Mouse (Mus musculus) c-Kit-positive CD71-positive TER-119-negative erythroid progenitor cells, embryonic 14.5 days (primary cell): ENCODE data around the gene Sept11.

Experiments used
- DNase-seq: peaks from one replicate; pipeline ENCODE4 v3.0.0-alpha.2; 2013; ENCODE audit warnings: low read depth

Gene Sept11

DNA sequence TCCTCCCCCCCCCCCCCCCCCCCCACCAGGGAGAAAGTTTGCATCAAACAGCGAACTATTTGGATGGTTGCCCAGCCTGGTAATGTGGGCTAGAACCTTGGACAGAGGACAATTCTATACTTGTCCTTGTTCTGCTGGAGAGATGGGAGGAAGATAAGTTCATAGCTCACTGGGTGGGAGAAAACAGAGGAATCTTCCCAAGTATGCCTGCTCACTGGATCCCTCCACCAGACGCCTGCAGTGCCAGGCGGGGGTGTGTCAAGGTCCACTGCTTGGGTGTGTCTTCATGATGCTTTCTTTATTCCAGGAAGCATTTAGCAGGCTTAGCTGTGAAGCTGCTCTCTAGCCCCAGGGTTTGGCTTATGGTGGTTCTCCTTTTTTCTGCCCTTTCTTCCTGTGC lies 34.5 kb downstream of the Sept11 start:
- DNase-seq: no peak

DNA sequence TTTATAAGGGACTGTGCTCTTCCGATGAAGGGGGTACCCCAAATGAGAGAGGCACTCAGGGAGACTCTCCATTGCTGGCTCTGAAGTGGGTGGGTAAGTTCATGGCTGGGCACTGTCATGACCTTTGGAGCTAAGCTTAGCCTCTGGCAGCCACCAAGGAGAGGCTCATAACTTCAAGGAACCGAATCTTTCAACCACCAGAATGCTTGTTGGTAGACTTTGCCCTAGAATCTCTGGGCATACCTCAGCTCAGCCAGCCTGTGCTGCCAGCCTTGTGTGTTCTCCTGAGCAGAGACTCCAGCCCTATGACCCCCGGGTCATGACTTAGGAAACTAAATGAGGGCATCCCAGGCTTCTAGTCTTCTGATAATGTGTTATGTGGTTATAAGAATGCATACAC lies 35.5 kb downstream of the Sept11 start:
- DNase-seq: no peak

DNA sequence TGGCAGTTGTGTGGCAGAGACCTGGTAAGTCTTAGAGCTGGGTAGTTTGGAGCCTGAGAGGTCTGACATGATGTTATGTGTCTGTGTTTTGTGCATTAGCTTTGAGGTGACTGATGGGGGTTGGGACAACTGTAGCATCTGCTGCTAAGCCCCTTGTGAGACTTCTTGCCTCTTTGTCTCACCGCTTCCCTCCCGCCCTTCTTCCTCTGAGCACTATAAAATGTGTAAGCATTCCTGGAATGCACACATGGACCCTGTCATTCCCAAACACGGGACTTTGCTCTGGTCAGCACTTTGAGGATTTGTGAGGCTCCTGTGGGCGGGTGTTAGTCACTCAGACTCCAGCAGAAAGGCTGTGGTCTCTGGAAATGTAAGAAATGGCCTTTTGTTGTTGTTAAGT lies 36.7 kb downstream of the Sept11 start:
- no peak for DNase-seq

DNA sequence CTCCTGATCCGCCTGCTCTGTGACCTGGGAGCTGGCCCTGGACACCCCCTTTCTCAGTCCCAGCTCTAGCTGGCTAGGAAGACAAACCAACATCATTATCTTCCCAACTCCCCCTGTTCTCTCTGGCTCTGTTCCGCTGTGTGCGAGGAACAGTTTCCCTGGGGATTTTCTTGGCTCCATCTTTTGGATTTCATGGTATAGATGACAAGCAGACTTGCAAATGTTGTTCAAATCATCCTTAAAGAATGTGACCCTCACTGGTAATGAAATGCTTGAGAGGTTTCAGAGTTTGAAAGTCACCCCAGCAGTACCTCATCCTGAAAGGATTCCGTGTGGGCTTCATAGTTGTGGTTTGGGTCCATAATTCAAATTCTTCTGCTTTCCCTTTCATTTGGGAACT lies 38.2 kb downstream of the Sept11 start:
- DNase-seq: no peak

DNA sequence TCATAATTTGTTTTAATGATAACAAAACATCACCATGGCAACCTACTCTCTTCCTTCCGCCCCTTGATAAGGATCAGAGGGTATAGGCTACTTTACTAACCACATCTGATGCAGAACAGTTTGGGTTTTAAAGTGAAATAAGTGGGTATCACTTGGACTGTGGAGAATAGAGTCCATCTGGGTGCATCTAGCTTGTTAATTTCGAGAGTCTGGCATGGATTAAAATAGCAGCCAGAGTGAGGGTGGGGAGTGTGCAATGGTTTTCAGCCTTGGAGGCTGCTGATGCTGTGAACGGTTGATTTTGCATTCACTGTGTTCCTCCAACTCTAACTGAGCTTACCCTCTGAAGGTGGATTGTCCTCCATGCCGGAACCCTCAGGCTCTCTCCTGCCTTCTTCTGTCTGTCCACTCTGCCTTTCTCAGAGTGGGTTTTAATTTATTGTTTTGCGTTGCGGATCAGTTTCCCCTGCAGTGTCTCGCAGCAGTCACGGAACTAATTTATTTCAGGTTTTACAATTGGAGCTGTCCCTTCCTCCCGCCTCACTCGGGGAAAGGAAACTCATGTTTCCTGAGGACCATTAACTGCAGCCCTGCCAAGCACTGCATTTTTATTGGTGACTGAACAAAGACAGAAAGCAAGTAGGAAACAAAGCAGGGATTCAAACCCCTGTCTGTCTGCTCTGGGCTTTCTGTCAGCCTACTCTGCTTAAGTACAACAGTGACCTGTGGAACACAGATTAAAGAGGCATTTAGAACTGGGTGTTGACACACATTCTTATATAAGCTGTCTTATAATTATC lies 40.4 kb downstream of the Sept11 start:
- no peak for DNase-seq

DNA sequence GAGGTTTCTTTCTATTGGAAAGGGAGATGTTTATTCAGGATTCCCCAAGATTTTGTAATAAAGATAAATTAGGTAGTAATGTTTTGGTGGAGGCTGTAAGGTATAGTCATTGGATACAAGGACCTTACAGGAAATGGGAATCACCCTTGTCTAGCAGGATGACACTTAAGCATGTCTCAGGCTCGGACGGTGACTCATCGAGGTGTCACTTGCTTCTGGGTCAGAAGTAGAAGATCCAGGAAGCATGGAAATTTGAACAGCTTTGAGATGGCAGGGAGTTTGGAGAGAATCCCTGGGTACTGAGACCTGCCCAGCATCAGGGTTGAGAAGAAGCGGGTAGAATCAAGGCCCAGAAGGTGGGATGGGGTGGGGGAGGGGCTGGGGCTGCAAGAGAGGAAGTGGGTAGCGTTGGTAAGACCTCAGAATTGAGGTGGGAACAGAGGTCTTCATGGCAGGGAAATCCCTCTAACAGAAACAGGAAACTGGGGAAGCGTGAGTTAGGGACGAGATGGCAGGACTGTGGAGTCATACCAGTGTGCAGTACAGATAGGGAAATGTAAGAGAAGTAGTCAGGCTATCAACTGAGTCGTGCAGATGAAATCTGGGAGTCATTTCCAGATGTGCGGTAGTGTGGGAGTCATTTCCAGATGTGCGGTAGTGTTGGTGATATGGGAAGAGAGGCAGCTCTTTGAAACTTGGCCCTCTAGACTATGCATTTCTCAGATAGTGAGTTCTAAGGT lies 42.3 kb downstream of the Sept11 start:
- no peak for DNase-seq

DNA sequence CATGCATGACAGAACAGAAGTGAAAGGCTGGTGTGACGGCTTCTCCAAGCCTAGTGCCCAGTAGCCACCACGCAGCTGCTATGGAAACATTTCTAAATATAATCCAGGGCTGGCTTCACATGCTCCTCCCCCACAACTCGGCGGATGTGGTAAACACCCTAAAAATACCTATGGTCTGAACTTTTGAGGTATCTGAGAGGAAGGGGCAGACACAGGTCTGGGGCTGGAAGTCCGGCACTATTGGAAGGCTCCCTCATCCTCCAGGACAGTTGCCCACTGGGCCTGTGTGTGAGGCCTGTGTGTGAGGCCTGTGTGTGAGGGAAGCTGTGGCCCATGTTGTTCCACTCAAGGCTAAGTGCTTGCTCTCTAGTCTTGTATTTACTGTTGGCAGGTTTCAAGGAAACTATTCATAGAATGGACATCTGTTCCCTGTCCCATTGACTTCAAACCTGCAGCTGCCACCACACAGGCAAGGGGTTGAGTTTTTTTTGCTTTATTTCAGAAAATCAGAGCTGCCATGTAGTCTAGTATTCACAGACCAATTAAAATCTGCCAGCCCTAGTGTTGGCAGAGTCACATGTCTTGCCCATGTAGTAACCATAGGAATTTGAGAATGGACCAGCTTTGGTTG lies 43.8 kb downstream of the Sept11 start:
- no peak for DNase-seq

DNA sequence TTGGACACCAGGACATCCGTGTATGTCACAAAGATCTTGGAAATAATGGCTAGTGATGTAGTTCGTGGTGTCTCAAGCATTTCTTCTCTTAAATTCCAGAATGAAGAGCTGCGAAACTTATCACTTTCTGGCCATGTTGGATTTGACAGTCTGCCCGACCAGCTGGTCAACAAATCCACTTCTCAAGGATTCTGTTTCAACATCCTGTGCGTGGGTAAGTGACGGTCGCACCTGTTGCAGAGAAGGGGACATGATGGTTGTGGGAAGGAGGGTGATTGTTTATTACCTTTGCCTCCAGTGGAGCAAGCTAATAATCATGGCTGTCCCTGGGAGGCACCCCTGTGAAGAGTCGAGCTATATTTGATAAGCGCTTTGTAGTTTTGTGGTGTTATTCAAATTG lies 46.1 kb downstream of the Sept11 start:
- no peak for DNase-seq

DNA sequence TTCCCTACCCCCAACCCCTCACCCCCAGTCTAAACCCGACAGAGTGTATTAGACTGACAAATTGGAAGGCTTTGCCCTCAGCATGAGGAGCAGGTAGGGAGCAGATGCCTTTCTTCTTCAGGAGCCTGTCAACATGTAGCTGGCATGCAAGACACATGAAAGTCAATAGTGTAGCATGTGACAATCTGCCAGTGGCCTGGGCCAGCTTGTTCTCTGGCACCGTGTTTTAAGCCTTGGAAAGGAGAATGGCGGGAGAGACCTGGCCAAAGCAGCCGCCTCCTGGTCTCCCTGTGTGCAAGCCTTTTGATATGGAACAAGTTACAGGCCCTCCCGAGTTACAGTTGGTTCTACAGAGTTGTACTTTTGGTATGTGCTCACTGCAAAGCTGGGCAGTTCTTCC lies 47.5 kb downstream of the Sept11 start:
- DNase-seq: no peak

DNA sequence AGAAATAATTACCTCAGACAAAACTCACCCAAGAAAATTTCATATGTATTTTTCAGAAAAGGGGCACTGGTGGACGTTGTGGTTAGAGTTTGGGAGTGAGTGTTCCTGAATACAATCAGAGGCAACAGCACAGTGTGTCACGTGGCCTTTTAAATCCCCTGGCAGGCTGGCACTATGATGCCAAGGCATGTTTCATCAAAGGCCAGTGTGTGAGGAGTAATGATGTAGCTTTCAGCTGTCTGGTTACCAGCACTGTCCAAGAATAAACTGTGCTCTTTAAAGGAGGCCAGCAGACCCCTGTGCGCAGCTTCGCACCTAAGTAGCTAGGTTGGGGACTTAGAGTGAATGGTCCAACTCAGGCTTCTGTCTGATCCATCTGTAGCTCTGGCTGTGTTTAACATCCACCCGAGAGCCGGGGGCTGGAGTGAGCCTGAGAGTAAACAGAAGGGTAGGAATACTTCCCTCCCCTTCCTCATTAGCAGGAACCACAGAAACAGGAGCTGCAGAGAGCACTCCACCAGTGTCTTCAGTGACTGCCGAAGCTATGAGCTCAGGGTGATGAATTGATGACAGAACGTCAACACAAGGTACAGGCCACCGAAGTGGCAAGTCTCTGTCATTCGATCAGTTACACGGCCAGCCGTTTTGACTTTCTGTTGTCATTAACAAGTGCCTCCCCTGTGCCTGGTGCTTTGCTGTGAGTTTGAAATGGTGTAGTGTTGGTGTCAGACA lies 50.3 kb downstream of the Sept11 start:
- DNase-seq: no peak

DNA sequence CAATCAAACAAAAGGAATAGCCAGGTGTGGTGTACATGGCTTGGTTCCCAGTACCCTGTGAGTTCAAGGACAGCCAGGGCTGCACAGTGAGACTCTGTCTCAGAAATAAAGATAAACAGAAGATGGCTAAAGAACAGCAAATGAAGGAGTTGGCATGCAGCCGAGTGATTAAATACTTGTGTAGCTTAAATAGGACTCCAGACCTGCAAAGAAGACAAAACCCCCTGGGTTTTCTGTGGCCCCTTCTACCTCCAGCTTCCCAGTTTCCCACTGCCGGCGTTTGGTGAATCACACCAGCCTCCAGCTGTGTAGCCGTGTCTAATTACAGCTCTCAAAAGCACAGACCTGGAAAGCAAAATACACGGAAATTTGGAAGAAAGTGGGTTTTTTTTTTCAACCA lies 51.6 kb downstream of the Sept11 start:
- no peak for DNase-seq

DNA sequence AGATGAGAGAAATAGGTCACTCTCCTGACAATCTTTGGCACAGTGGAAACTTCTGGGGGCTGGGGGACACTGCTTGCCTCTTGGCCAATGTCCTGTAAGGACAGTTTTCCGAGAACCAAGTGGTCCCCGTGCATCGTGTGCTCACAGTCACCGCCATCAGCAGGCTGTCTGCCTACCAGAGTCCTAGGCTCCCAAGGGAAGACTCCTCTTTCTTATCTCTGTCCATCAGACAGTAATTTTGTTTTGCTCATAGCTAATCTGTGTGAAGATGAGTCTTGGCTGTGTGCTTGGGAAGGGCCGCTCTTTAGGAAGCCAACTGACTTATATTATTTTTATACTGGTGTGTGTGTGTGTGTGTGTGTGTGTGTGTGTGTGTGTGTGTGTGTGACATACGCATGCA lies 52.3 kb downstream of the Sept11 start:
- DNase-seq: no peak

DNA sequence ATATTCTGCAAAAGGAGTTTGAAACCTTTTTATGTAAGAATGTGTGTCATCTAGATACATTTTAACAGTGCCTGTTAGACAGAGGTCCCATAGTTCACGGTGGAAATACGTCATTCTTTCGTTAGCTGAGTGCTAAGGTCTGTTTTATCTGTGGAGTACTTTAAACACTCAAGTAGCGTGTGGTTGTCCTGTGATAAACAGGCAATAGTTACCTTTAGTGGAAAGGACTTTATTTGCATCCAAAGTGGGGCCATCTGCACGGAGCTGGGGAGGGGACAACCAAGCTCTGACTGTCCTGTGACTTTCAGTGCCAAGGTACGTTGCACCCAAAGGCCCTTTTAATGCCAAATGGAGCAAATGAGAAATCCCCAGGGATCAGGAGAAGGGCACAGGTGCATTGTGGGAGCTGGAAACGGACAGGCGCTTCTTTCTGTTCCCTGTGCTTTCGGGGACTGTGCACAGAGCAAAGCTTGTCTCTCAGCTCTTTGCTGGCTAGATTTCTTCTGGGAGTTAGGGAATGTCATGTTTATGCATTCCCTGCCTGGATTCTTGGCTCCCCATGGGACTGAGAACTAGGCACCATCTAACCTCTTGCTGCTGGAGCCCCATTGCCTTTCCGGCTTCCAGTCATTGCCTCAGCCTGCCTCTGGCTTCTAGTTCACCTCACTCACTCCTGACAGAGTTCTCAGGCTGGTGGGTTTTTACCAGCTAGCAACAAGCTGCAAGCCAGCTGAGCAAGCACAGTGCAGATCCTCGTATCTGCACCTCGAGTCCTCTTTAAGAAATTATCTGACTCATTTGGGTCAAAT lies 56.9 kb downstream of the Sept11 start:
- no peak for DNase-seq

DNA sequence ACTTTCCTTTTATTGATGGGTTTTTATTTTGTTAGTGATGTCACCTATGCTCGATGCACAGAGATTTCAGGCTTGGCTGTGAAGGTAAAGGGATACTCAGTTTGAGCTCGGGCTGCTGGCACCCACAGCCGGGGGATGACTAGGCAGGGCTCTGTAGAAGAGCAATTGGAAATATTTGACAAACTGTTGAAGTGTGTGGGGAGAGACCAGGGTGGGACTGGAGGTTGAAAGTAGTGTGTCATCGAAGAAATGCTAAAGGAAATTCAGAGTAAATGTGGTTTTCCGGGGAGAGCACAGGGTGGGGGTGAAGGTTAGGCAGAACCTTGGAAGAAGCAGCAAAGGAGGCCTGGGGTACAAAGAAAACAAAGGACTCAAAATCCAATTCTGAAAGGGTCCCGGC lies 58.7 kb downstream of the Sept11 start:
- no peak for DNase-seq

DNA sequence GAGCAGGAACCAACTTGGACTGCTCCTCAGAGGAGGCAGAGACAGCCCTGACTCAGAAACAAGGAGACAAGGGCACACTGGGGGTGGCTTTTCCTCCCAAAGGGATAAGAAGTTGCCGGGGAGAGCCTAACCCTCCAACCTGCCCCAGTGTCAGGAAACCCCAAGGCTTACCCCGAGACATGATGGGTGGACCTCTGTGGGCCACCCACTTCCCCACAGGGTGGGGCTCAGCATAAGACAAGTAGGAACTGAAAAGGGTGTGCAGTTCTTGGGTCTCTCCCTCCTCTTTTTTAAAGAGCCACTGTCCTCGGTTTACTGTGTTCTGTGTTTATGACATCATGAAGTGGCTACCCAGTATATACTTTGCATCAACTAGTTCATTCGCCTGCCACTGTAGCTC lies 59.2 kb downstream of the Sept11 start:
- no peak for DNase-seq

DNA sequence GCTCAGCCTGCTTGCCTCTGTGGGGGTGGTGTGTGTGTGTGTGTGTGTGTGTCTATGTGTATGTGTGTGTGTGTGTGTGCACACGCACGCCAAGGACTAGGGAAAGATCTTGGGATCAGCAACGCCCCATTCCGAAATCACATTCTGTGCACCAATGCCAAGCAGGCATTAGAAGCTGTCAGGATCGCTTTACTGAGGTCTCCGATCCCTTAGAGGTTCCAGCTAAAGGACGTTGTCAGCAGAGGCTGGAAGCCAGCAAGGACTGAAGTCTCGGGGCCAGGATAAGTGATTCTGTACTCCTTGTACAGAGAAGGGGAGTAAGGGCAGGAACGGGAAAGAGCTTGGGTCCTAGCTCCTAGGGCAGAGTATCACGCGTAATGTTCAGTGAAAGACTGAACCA lies 61.2 kb downstream of the Sept11 start:
- DNase-seq: no peak

DNA sequence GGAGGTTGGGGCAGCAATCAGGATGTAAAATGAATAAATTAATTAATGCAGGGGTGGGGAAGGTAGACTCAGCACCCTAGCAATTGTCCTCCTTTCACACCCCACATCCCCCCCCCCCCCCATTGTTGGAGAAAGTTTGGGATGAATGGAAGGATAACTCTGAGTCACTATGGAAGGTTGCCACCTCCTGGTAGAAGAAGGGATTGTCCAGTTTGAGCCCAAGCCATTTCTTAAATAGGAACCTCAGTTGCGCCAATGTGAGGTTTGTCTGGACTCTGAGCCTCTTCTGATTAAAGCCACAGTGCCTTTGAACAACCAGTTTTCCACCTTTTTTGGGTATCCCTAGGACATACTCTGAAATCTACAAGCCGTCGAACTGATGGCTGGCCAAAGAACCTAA lies 70.3 kb downstream of the Sept11 start:
- no peak for DNase-seq

DNA sequence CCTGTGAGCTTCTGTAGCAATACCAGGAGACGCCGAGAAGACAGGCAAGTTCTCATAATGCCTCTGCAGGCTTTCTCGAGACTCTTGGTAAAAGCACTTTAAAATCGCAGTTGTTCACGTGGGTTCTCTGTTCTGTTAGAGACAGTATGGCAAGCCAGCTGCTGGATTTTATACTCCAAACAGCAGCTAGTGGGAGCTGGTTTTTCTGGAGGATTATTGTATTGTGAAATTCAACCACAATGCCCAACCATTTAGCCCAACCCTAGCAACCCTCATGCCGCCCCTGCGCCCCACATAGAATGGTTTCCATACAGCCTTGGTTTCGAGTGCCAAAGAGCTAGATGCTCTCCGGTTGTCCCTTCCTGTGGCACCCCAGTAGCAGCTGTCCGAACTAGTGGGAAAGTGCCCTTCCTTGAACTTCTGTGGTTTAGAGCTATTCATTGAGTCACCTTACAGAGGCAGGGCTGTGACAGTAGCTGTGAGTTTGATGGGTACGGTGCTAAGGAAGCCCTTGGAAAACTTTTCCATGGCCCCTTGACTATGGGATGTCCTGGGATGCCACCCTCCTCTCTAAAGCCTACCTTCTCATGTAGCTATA lies 74.8 kb downstream of the Sept11 start:
- DNase-seq: no peak

DNA sequence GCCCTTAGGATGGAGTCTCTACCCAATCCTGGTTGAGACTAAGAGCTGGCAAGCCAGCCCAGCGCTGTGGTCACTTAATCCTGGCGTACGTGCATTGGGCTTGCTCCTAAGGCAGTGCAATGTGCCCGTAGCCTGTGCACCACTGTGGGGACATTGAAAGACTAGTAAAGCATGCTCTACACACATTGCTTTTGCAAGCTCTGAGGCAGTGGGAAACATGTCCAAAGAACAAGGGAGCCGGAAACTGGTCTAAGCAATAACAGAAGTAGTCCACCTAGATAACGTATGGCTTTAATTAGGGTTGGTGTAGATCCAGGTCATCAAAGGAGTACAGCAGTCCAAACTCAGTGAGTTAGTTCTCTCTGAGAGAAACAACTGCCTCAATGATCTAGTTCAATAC lies 75.4 kb downstream of the Sept11 start:
- no peak for DNase-seq

DNA sequence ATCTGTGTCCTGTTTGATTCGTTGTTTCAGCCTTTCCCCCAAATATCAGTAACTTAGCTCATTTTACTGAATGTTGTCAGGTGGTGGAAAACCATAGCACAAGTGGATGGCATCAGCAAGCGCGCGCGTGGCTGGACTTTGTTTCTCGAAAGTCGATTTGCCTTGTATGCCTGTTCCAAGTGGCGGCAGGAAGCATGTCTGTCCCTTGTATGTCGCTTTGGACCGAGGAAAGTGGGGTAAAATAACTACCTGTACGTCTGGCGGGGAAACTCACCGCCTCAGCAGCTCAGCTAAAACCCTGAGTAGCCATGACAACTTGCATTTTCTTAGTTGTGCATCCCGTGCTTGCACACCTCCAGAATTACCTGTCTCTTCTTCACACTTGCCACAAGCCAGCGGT lies 78.2 kb downstream of the Sept11 start:
- DNase-seq: no peak

DNA sequence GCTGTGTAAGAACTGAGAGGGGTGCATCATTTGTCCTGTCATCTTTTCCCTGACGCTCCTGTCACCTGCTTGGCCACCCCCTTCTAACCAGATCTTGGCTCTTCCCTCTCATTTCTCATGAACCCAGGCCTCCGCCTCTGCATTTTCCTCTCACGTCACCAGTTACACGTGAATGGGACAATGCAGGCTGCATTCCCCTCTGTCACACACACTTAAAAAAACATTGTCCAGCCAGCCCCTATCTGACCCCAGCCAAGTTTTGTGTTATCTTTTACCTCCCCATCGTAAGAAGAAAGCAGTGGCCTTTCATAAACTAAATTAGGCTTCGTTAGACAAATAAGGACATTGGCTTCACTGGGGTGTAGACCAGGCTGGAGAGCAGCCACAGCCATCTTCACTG lies 79.3 kb downstream of the Sept11 start:
- DNase-seq: no peak
